Mouse (Mus musculus) cerebellum, postnatal 4 days (tissue): ENCODE measurements around the gene Gm28434.

ENCODE experiments used
- DNase-seq, 2 experiments: peaks; one replicate each; pipeline ENCODE4 v3.0.0; 2022; ENCODE audit warnings: low spot score in 2 of 2, mixed read lengths in 1 of 2

The Gm28434 gene

GRCm38 (mm10) chr5:87969201-87969600 is at the start of gene Gm28434, which contains the start of gene 2310003L06Rik:
Gene Gm28434 (plus strand): TSS chr5:87969517.
Gene 2310003L06Rik (plus strand): TSS chr5:87969459.
- no peak for DNase-seq

DNA sequence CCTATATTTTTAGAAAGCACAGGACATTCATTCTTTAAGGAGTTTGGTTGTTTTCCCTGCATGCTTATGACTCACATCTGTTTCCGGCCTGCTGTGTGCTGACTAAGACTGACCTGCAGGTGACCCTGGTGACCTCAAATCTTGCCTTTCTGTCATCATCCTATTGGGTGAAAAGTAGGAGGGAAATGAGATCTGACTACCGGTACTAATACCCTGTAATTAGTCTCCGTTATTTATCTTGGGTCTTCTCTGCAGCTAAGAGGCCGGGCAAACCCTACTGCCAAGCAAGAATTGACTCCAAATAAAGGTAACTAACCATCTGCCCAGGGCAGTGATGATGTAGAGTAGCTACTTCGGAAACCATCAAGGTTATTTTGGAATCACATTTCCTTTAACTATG is 43.9 kb upstream of the Gm28434 start, which contains the start of gene Csn3:
TSS of gene Csn3 (plus strand) at position 208 of the 400 bp plus-strand sequence.
- DNase-seq: no peak

DNA sequence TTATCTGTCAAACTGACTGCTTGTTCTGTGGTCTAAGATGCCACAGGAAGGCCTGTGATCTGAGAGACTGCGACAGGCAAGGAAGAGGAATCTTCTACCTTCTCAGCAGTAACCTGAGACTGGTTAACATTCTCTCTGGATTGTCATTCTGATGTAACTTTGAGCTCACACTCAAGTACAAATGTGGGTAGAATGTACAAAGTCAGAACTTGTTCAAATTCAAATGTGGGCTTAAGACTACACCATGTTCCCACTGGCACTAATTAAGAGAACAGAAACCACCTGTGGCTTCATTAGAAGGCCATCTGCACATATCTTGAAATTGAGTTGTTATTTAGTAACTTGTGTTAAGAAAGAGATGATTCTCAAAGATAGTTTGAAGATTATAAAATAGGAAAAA is 37.7 kb upstream of the Gm28434 start:
- DNase-seq: no peak

- no peak for DNase-seq
Observed at GRCm38 (mm10) chr5:87940752-87941151, 28.6 kb upstream of the Gm28434 start.

- DNase-seq: no peak
Observed at GRCm38 (mm10) chr5:87942515-87942914, 26.8 kb upstream of the Gm28434 start.

- DNase-seq: no peak
Observed at GRCm38 (mm10) chr5:87951836-87952235, 17.5 kb upstream of the Gm28434 start.

GRCm38 (mm10) chr5:87979139-87979538 is 9.8 kb downstream of the Gm28434 start, which contains the start of gene Cabs1:
Gene Cabs1 (plus strand): TSS chr5:87979439.
- no peak for DNase-seq

- no peak for DNase-seq
Observed at GRCm38 (mm10) chr5:87982468-87983214, 13.3 kb downstream of the Gm28434 start.

GRCm38 (mm10) chr5:88002249-88002648 is 32.9 kb downstream of the Gm28434 start, which contains the start of gene Smr3a:
Gene Smr3a (plus strand): TSS chr5:88002549.
- no peak for DNase-seq

DNA sequence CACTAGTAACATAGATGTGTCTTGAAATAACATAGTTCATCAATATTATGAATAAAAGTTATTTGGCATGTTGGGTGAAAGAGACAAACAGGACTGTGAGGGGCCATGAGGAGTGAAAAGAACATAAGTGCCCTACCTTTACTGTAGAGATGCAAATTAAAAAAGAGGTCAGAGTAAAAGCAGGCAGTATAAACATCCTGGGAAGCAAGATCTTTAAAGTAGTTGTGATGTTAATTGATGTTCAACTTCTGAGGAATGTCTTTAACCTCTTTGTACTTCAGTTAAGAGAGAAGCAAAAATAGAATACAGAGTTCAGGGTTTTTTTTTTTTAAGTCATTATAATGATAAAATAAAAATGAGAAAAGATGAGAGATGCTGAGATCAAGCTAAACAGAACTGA is 35.9 kb downstream of the Gm28434 start:
- no peak for DNase-seq
